Mouse (Mus musculus): ENCODE measurements around the gene Zfp688.
"Not testable (repeated sequence)": the region's sequence is repeated elsewhere in the genome, so short reads cannot be mapped to it uniquely, and the experiment has no call there.

The Zfp688 gene

GRCm38 (mm10) chr7:127406002-127406987 lies 15.6 kb downstream of the Zfp688 start, which contains the start of gene Zfp764:
Gene Zfp764, minus strand, starts transcription at chr7:127406822.
- peak; percentile 73 for DNase-seq (ENCODE audit: low read depth, low spot score)

GRCm38 (mm10) chr7:127404101-127404500 lies 17.8 kb downstream of the Zfp688 start:
- not testable (repeated sequence) for DNase-seq (ENCODE audit: low read depth, low spot score)

- no peak for DNase-seq (ENCODE audit: low read depth, low spot score)
These were observed 18.9 kb downstream of the Zfp688 start for GRCm38 (mm10) chr7:127402980-127403379.

- no peak for DNase-seq (ENCODE audit: low read depth, low spot score)
These were observed 21.5 kb downstream of the Zfp688 start for GRCm38 (mm10) chr7:127400355-127400754.

GRCm38 (mm10) chr7:127393944-127394333 lies 27.9 kb downstream of the Zfp688 start:
- DNase-seq (ENCODE audit: low read depth, low spot score): no peak

- DNase-seq (ENCODE audit: low read depth, low spot score): peak; percentile 95
These were observed 28.5 kb downstream of the Zfp688 start, which contains the start of gene E430018J23Rik for GRCm38 (mm10) chr7:127393157-127393943. Gene E430018J23Rik, minus strand, starts transcription at chr7:127393629.

- DNase-seq (ENCODE audit: low read depth, low spot score): no peak
These were observed 29.5 kb downstream of the Zfp688 start for GRCm38 (mm10) chr7:127392251-127392824.

GRCm38 (mm10) chr7:127391538-127391937 lies 30.3 kb downstream of the Zfp688 start:
- DNase-seq (ENCODE audit: low read depth, low spot score): no peak

- no peak for DNase-seq (ENCODE audit: low read depth, low spot score)
These were observed 31.6 kb downstream of the Zfp688 start for GRCm38 (mm10) chr7:127390306-127390705.

GRCm38 (mm10) chr7:127388201-127388600 lies 33.7 kb downstream of the Zfp688 start:
- DNase-seq (ENCODE audit: low read depth, low spot score): not testable (repeated sequence)

- peak; percentile 90 for DNase-seq (ENCODE audit: low read depth, low spot score)
These were observed 35.1 kb downstream of the Zfp688 start, which contains the start of gene 9130019O22Rik for GRCm38 (mm10) chr7:127386641-127387392. Gene 9130019O22Rik, minus strand, starts transcription at chr7:127387166.

- not testable (repeated sequence) for DNase-seq (ENCODE audit: low read depth, low spot score)
These were observed 36.3 kb downstream of the Zfp688 start for GRCm38 (mm10) chr7:127385560-127385959.

- DNase-seq (ENCODE audit: low read depth, low spot score): no peak
These were observed 43.5 kb downstream of the Zfp688 start for GRCm38 (mm10) chr7:127378310-127378921.

- DNase-seq (ENCODE audit: low read depth, low spot score): peak; percentile 93
These were observed 46.3 kb downstream of the Zfp688 start, which contains the start of gene Zfp747 for GRCm38 (mm10) chr7:127375271-127376245. Gene Zfp747, minus strand, starts transcription at chr7:127376050.

GRCm38 (mm10) chr7:127371870-127372269 lies 50.0 kb downstream of the Zfp688 start:
- not testable (repeated sequence) for DNase-seq (ENCODE audit: low read depth, low spot score)

- DNase-seq (ENCODE audit: low read depth, low spot score): no peak
These were observed 50.7 kb downstream of the Zfp688 start for GRCm38 (mm10) chr7:127371213-127371612.
